Mouse (Mus musculus) small intestine, adult 2 months (tissue): ENCODE results near the gene Ces1b.

ENCODE experiments used
- CTCF ChIP-seq: fragments of 200-500 bp; IDR thresholded peaks from 2 replicates; pipeline ENCODE4 v1.5.1; 2012; ENCODE audit warnings: low read depth, mild to moderate bottlenecking, control low read depth, inconsistent platforms, low read length, moderate library complexity, mixed read lengths; ENCODE audit not compliant: insufficient replicate concordance, insufficient read length; ENCODE audit errors: extremely low read depth
- POLR2A ChIP-seq: fragments of 200-500 bp; IDR thresholded peaks from 2 replicates; pipeline ENCODE4 v1.6.1; 2012; ENCODE audit warnings: low read depth, mild to moderate bottlenecking, control low read depth, inconsistent platforms, low read length, moderate library complexity

DNA sequence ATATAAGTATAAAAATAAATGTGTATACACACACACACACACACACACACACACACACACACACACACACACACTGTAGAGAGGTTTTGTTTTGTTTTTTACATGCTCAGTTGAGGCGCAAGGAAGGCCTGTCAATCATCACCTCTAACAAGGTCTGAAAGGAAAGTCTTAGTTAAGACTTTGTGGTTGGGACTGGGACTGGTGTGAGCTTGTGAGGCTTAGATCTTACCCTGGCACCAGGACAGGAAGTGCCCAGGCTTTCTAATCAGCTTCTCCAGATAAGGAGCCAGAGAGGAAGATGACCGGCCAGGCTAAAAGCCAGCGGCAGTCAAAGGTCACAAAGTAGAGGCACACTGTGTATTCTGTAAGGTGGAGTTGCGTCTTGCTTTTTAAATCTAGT, 65.5 kb downstream of the Ces1b start:
- TF ChIP-seq CTCF (no peak), POLR2A (no peak)
